Mouse (Mus musculus) heart, embryonic 10.5 days (tissue): ENCODE data around the gene Tnfsfm13. TPM values are rescaled to one million over a fixed set of nuclear protein-coding genes. Genes with fewer than 3 reads are reported as not detected.
"Not testable (repeated sequence)": the region's sequence is repeated elsewhere in the genome, so short reads cannot be mapped to it uniquely, and the experiment has no call there.

Experiments used
- DNase-seq: peaks from one replicate; pipeline ENCODE4 v3.0.0-alpha.2; 2017; ENCODE audit warnings: low spot score
- H3K27ac ChIP-seq: fragments of 300-500 bp; sonication (generic); 2 replicates; pipeline ENCODE4 v1.5.1; 2016; ENCODE audit warnings: mild to moderate bottlenecking
- H3K27me3 ChIP-seq: fragments of 300-500 bp; sonication (generic); 2 replicates; pipeline ENCODE4 v1.6.1; 2016; ENCODE audit warnings: mild to moderate bottlenecking; ENCODE audit not compliant: poor library complexity, insufficient read depth, severe bottlenecking
- H3K36me3 ChIP-seq: fragments of 300-500 bp; sonication (generic); 2 replicates; pipeline ENCODE4 v1.6.1; 2016; ENCODE audit warnings: mild to moderate bottlenecking, moderate library complexity
- H3K4me1 ChIP-seq: fragments of 300-500 bp; sonication (generic); 2 replicates; pipeline ENCODE4 v1.6.1; 2016; ENCODE audit warnings: mild to moderate bottlenecking
- H3K4me3 ChIP-seq: fragments of 300-500 bp; sonication (generic); 2 replicates; pipeline ENCODE4 v1.5.1; 2016; ENCODE audit warnings: mild to moderate bottlenecking, moderate library complexity
- H3K9me3 ChIP-seq: fragments of 300-500 bp; sonication (generic); 2 replicates; pipeline ENCODE4 v1.6.1; 2016; ENCODE audit warnings: mild to moderate bottlenecking, moderate library complexity
- WGBS: fragments of 180-500 bp; shearing (Covaris S2); methylation state at CpG from one replicate; pipeline ENCODE4 v1.1.7; 2016; 5-methylcytosine and 5-hydroxymethylcytosine counted together
- polyA plus RNA-seq: library from polyadenylated mRNA; unstranded; fragments of >200 nt; fragmentation: Nextera tagmentation; extraction: Ambion mirVana; gene quantifications from 2 replicates; pipeline ENCODE4 v1.2.1, GENCODE M21; 2016

Gene Tnfsfm13
- polyA plus RNA-seq, 1 experiment from 2014 or later: 1.8 TPM

DNA sequence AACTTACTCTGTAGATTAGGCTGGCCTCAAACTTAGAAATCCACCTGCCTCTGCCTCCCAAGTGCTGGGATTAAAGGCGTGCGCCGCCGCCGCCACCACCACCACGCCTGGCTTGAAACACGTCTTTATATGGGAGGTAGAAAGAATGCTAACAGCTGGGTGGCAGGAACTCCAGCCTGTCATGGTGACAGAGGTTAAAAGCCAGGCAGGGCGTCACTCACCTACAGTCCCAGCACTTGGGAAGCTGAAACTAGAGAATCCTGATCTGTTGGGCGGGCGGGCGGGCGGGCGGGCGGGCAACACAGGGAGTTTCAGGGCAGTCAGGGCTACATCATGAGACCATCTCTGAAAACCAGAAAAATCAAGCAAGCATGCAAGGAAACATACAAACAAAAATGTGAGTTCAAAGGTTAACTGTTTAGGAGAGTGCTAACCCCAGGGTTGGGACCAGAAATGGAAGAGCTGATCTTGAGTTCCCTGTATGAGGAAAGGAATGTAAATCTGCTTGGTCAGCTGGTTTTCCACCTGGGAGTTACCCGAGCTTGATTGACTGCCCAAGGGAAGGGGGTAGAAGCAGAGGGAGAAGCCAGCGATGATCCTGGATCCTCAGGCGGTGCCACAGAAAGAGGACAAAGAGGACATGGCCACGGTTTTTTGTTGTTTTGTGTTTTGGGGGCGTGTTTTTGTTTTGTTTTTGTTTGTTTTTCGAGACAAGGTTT, 17.2 kb upstream of the Tnfsfm13 start:
- Histone ChIP-seq H3K9me3 (no peaks in the 10 kb centered on the region), H3K27me3 (no peaks in the 10 kb centered on the region), H3K27ac (no peak overlapping the region), H3K4me3 (no peak overlapping the region), H3K36me3 (no peaks in the 10 kb centered on the region), H3K4me1 (peaks cover 41% of the 10 kb centered on the region)
- no peak for DNase-seq
- 66% methylated on average over 20 of the region's 20 CpGs for WGBS

DNA sequence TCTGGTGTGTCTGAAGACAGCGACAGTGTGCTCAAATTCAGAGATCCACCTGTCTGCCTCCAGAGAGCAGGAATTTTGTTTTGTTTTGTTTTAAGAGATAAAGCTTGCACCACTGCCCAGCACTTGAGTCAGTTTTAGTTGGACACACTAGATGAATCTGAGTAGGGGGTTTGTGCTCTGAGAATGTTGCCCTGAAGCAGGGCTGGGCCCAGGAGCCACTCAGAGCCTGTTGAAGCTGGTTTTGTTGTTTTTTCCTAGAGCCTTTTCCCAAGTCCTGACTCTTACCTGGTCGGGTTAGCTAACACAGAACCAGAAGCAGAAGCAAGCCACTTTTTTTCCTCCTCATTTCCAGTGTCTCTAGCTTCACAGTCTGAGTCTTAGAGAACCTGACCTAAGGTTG, 15.2 kb upstream of the Tnfsfm13 start:
- WGBS: 77% methylated on average over 2 of the region's 2 CpGs
- no peaks in the 10 kb centered on the region for H3K9me3 ChIP-seq
- no peaks in the 10 kb centered on the region for H3K36me3 ChIP-seq
- no peak for DNase-seq
- no peaks in the 10 kb centered on the region for H3K27me3 ChIP-seq
- no peak overlapping the region for H3K27ac ChIP-seq
- H3K4me3 ChIP-seq: no peak overlapping the region
- peaks cover 35% of the 10 kb centered on the region for H3K4me1 ChIP-seq

DNA sequence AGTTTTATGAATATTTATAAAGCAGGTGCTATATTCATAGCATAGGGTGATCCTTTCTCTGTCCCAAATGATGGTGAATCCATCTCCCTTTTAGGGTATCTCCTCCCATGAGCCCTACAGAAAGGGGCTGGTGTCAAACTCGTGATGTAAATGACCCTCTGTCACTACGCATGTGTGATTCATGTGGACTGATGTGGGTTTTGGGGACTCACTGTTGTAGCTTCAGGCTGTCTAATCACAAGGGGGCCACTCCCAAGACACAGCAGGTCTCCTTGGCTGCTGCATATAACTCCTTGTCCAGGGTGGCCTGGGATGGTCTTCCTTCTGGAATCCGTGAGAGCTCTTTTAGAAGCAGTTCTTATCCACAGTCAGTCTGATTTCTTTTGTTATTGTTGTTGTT, 14.6 kb upstream of the Tnfsfm13 start:
- H3K36me3 ChIP-seq: no peaks in the 10 kb centered on the region
- no peaks in the 10 kb centered on the region for H3K9me3 ChIP-seq
- no peak for DNase-seq
- peaks cover 28% of the 10 kb centered on the region for H3K4me1 ChIP-seq
- no peak overlapping the region for H3K4me3 ChIP-seq
- no peak overlapping the region for H3K27ac ChIP-seq
- no peaks in the 10 kb centered on the region for H3K27me3 ChIP-seq
- WGBS: 78% methylated on average over 3 of the region's 3 CpGs

DNA sequence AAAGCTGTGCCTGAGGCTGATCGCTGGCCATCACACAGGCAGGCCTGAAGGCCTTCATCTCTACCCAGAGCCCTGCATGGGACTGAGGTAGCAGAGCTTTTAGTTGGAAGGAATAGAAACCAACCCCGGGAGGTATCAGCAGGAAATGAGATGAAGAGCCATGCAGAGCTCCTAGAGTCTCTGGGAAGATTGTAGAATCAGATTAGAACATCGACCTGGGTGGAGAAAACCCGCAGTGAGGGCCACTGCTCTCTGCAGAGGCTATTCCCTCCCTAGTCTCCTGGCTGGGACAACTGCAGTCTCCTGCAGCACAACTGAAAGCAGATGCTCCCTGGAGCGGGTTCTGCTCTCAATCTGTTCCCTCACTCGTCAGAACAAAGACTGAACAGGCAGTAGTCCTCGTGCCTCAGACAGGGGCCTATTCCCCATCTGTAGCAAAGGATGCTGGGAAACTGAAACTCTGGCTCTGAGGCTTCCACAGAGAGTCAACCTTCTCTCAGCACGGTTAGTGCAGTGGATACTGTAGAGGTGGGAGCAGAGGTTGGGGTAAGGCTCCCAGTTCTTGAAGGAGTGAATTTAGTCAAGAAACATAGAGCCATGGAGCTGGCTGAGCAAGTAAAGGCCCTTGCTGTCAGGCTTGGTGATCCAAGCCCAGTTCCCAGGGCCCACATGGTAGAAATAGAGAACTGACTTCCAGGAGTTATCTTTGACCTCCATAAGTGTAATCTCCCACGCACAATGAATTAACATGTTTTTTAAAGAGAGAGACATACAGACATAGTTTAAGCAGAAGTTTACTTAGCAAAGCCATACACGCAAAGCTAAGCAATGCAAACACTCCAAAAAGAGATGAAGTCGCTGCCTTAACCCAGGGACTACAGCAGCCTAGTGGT, 13.9 kb upstream of the Tnfsfm13 start:
- 47% methylated on average over 11 of the region's 11 CpGs for WGBS
- Histone ChIP-seq H3K36me3 (no peaks in the 10 kb centered on the region), H3K27ac (peak overlapping the region; percentile 70), H3K9me3 (no peaks in the 10 kb centered on the region), H3K4me3 (no peak overlapping the region), H3K27me3 (no peaks in the 10 kb centered on the region), H3K4me1 (peaks cover 24% of the 10 kb centered on the region)
- DNase-seq: no peak

DNA sequence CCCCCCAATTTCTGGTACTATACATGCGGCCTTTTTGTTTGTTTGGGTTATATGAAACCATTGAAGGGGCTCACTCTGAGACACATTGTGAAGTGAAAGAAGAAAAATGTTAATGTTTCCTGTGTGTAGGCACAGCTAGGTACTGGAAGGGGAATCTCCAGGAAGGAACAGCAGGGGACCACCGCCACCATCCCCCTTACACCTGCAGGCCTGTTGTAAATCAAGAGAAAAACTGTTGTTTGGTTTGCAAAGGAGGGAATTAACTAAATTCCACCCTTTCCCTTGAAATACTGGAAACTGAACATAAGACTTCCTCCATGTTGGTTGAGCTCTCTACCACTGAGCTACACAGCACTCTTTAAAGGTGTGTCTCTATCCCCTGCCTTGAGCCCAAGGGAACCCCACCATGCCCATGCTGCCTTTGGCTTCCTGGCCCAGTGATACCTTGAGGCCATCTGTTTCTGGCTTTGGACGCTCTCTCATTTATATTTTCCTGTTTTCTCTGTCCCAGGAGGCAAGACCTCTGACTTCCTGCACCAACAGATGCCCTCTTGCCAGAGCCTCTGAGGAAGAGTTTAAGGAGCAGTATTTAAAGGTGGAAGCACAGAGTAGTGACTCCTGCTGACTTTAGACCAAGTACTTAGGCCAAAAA, 12.8 kb upstream of the Tnfsfm13 start:
- Histone ChIP-seq H3K4me1 (peaks cover 20% of the 10 kb centered on the region), H3K9me3 (no peaks in the 10 kb centered on the region), H3K27ac (0 out of 2 replicates have a peak overlapping the region, but pooled peaks have one; percentile 70), H3K27me3 (no peaks in the 10 kb centered on the region), H3K36me3 (no peaks in the 10 kb centered on the region), H3K4me3 (no peak overlapping the region)
- DNase-seq: no peak
- 79% methylated on average over 3 of the region's 3 CpGs for WGBS

DNA sequence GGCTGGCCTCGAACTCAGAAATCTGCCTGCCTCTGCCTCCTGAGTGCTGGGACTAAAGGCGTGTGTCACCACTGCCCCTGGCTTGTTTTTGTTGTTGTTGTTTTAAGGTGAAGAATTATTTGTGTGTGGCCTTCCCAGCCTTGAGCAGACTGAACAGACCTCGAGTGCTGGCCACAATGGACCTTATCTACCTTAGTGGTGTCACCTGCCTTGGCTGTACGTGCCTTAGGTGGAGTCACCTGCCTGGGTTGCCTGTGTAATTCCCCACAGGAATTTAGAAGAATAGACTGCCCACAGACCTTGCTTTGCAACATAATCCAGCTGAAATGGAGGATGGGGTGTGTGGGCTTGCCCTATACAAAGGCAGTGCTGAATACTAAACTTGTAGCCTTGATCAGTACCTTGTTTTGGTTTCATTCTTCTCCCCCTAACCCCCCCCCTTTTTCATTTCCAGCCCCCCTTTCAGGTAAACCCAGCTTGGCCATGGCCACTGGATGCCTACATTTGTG, 12.0 kb upstream of the Tnfsfm13 start:
- no peaks in the 10 kb centered on the region for H3K36me3 ChIP-seq
- DNase-seq: no peak
- no peaks in the 10 kb centered on the region for H3K9me3 ChIP-seq
- H3K4me1 ChIP-seq: peaks cover 16% of the 10 kb centered on the region
- 83% methylated on average over 4 of the region's 4 CpGs for WGBS
- H3K27me3 ChIP-seq: no peaks in the 10 kb centered on the region
- no peak overlapping the region for H3K4me3 ChIP-seq
- H3K27ac ChIP-seq: no peak overlapping the region

GRCm38 (mm10) chr11:69707480-69707847, 11.6 kb upstream of the Tnfsfm13 start:
- no peak overlapping the region for H3K4me3 ChIP-seq
- no peak for DNase-seq
- H3K27ac ChIP-seq: no peak overlapping the region
- H3K27me3 ChIP-seq: no peaks in the 10 kb centered on the region
- WGBS: 88% methylated on average over 4 of the region's 4 CpGs
- H3K4me1 ChIP-seq: peaks cover 16% of the 10 kb centered on the region
- H3K9me3 ChIP-seq: no peaks in the 10 kb centered on the region
- H3K36me3 ChIP-seq: no peaks in the 10 kb centered on the region

GRCm38 (mm10) chr11:69706775-69707479, 11.0 kb upstream of the Tnfsfm13 start:
- Histone ChIP-seq H3K36me3 (no peaks in the 10 kb centered on the region), H3K27me3 (no peaks in the 10 kb centered on the region), H3K4me3 (no peak overlapping the region), H3K27ac (no peak overlapping the region), H3K9me3 (no peaks in the 10 kb centered on the region), H3K4me1 (peaks cover 16% of the 10 kb centered on the region)
- WGBS: 49% methylated on average over 6 of the region's 6 CpGs
- DNase-seq: no peak

DNA sequence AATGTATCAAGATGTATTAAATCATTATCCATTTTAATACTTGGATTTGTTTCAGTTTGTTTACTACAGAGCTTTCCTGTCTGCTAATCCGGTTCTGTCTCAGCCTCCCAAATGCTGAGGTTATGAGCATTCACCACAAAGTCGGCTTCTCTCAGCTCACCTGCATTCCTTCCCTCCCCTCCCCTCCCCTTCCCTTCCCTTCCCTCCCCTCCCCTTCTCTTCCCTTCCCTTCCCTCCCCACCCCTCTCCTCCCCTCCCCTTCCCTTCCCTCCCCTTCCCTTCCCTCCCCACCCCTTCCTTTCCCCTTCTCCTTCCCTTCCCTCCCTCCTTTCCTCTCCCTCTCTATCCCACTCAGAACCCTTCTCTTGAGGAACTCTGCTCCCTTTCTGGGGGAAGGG, 8.7 kb upstream of the Tnfsfm13 start:
- Histone ChIP-seq H3K27me3 (no peaks in the 10 kb centered on the region), H3K4me3 (no peak overlapping the region), H3K4me1 (peaks cover 27% of the 10 kb centered on the region), H3K27ac (no peak overlapping the region), H3K36me3 (no peaks in the 10 kb centered on the region), H3K9me3 (no peaks in the 10 kb centered on the region)
- 42% methylated on average over 2 of the region's 2 CpGs for WGBS
- no peak for DNase-seq

DNA sequence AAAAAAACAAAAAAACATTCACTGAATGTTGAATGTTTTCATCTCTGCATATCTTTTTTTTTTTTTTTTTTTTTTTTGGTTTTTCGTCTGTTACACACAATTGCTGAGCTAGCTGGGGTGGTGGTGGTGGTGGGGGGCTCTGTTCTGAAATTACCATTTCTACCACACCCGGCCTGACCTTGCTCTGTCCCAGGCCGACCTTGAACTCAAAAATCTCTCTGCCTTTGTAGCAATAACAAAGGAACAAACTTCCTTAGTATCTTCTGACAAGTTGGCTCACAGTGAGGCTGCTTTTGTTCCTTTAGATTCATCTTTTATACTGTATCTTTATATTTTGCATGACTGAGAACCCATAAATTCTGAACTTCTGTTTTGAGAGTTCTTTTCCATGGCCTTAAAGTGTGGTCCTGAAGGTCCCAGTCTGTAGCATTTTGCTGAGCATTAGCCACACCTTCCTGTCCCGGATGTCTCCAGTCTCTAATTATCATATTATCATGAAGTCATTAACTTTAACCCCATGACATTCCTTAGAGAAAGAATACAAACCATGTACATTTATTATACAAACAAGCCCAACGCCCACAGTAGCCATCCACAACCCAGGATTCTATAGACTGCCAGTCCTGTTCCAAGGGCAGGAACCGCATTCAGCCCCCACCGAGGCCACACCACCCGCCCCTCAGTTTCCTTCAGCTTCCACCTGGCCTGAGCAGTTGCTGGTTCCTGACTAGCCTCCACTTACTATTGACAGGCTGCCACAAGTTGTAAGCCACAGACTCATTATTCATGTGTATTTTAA, 8.1 kb upstream of the Tnfsfm13 start:
- Histone ChIP-seq H3K36me3 (no peaks in the 10 kb centered on the region), H3K9me3 (no peaks in the 10 kb centered on the region), H3K4me1 (peaks cover 24% of the 10 kb centered on the region), H3K27ac (no peak overlapping the region), H3K4me3 (no peak overlapping the region), H3K27me3 (no peaks in the 10 kb centered on the region)
- WGBS: 68% methylated on average over 8 of the region's 8 CpGs
- DNase-seq: no peak

GRCm38 (mm10) chr11:69703381-69703780, 7.5 kb upstream of the Tnfsfm13 start:
- not testable (repeated sequence) for H3K4me3 ChIP-seq, DNase-seq, H3K27me3 ChIP-seq, H3K27ac ChIP-seq, H3K36me3 ChIP-seq, H3K9me3 ChIP-seq
- H3K4me1 ChIP-seq: peaks cover 17% of the 10 kb centered on the region
- 77% methylated on average over 3 of the region's 3 CpGs for WGBS

GRCm38 (mm10) chr11:69702886-69703285, 7.0 kb upstream of the Tnfsfm13 start:
- H3K27me3 ChIP-seq, H3K27ac ChIP-seq, DNase-seq, H3K4me3 ChIP-seq, H3K9me3 ChIP-seq, H3K36me3 ChIP-seq: not testable (repeated sequence)
- WGBS: 94% methylated on average over 10 of the region's 10 CpGs
- H3K4me1 ChIP-seq: peaks cover 17% of the 10 kb centered on the region
